Mouse (Mus musculus) thymus, postnatal 36 days (tissue): ENCODE measurements around the gene Msrb3.
A peak's percentile ranks its signal among the peaks of the same experiment; 100 is the strongest.

Source experiments
- DNase-seq, 2 experiments: peaks; one replicate each; pipeline ENCODE4 v3.0.0; 2022; ENCODE audit warnings: mixed read lengths in 2 of 2

Msrb3 gene

GRCm38 (mm10) chr10:120857531-120858001, 41.3 kb downstream of the Msrb3 start:
- peak; percentile 36 to 39 for DNase-seq

GRCm38 (mm10) chr10:120854329-120854728, 44.6 kb downstream of the Msrb3 start:
- DNase-seq, result no peak

- DNase-seq, result no peak
Observed at GRCm38 (mm10) chr10:120853816-120854215, 45.1 kb downstream of the Msrb3 start.

GRCm38 (mm10) chr10:120851196-120851781, 47.6 kb downstream of the Msrb3 start:
- DNase-seq, result no peak

GRCm38 (mm10) chr10:120850391-120851195, 48.3 kb downstream of the Msrb3 start:
- DNase-seq, result no peak

- no peak for DNase-seq
Observed at GRCm38 (mm10) chr10:120848677-120849076, 50.2 kb downstream of the Msrb3 start.

GRCm38 (mm10) chr10:120847785-120848184, 51.1 kb downstream of the Msrb3 start:
- DNase-seq, result no peak

GRCm38 (mm10) chr10:120839966-120840365, 58.9 kb downstream of the Msrb3 start:
- DNase-seq, result no peak

- no peak for DNase-seq
Observed at GRCm38 (mm10) chr10:120834531-120834930, 64.4 kb downstream of the Msrb3 start.

- DNase-seq, result no peak
Observed at GRCm38 (mm10) chr10:120833836-120834235, 65.1 kb downstream of the Msrb3 start.

GRCm38 (mm10) chr10:120827761-120828160, 71.1 kb downstream of the Msrb3 start:
- DNase-seq, result no peak

- no peak for DNase-seq
Observed at GRCm38 (mm10) chr10:120826795-120827669, 71.9 kb downstream of the Msrb3 start.

GRCm38 (mm10) chr10:120826381-120826780, 72.5 kb downstream of the Msrb3 start:
- no peak for DNase-seq

- DNase-seq, result no peak
Observed at GRCm38 (mm10) chr10:120825594-120825993, 73.3 kb downstream of the Msrb3 start.

- no peak for DNase-seq
Observed at GRCm38 (mm10) chr10:120821491-120822358, 77.2 kb downstream of the Msrb3 start.

- DNase-seq, result no peak
Observed at GRCm38 (mm10) chr10:120820781-120821300, 78.1 kb downstream of the Msrb3 start.

GRCm38 (mm10) chr10:120815290-120815689, 83.6 kb downstream of the Msrb3 start:
- DNase-seq, result no peak

- DNase-seq, result no peak
Observed at GRCm38 (mm10) chr10:120811796-120812443, 87.0 kb downstream of the Msrb3 start.

GRCm38 (mm10) chr10:120810832-120811571, 87.9 kb downstream of the Msrb3 start:
- no peak for DNase-seq

- DNase-seq, result no peak
Observed at GRCm38 (mm10) chr10:120810053-120810696, 88.7 kb downstream of the Msrb3 start.
